Mouse (Mus musculus): Measurements from ENCODE around the gene Scg5. TPM values are rescaled to one million over a fixed set of nuclear protein-coding genes. Genes with fewer than 3 reads are reported as not detected.
A peak's percentile ranks its signal among the peaks of the same experiment; 100 is the strongest.

The Scg5 gene
- total RNA-seq (2021): 100 to 1,000 TPM; 205 to 208 TPM

DNA sequence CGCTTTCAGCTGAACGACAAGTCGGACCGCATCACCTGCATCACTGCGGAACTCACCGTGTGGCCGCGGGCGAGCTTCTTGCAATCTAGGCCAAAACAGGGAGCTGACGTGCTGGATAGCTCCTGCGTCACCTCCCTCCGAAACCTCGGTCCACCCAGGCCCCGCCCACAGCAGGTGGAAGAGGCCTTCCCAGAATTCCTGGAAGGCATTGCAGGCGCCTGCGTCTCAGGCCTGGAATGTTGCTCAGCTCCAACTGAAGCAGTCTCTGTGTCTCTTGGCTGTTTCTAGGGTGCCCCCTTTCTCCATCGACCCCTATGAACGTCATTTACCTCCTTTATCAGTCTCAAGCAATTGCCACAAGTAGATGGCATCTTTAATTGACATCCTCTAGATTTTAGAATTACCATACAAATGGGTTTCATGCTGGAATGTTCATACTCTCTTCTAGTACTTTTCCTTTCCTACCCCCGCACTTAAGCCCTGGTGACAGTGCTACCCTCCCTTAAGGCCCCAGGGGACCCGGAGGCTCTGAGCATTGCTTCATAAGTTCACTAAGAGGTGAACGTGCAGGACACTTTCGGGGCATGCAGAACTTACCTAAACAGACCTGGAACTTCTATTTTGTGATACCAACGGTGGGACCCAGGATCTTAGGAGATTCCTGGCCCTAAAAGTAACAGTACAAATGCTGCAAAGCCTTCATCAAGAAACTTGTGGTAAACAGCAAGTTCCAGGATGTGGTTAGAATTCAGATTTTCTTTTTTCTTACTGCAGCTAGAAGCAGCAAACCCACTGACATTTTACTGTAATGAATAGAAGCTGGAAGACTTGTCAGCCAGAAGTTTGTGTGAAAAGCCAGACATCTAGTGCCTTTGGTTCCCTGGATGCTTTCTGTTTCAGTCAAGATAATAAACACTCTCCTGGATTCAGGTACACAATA, at the start of gene Scg5:
Gene Scg5 (minus strand): TSS at position 179 of the 940 bp plus-strand sequence.
- intact Hi-C loops (cut with DNase I): loop anchor here (10.0 kb wide), 1 partner anchor 294 kb away; no protein-coding TSS in a partner anchor
- DNase-seq: peak; percentile 94

DNA sequence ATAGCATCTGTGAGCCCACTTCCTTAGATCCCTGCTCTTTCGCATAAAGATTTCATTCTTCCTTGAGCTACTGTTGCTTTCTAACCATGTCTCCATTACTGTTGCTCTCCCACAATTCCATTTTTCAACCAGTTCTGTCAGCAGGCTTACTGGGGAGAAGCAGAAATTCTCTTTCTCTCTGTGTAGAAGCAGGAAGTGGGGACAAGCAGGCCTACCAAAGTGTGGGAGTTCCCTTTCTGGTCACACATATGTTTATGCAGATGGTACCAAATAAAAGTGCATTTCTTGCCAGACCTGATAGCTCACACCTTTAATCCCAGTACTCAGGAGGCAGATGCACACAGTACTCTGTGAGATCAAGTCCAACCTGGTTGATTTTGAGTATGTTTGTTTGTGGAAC, 41.2 kb upstream of the Scg5 start:
- no peak for DNase-seq
- intact Hi-C loops (cut with DNase I): no loop called here

DNA sequence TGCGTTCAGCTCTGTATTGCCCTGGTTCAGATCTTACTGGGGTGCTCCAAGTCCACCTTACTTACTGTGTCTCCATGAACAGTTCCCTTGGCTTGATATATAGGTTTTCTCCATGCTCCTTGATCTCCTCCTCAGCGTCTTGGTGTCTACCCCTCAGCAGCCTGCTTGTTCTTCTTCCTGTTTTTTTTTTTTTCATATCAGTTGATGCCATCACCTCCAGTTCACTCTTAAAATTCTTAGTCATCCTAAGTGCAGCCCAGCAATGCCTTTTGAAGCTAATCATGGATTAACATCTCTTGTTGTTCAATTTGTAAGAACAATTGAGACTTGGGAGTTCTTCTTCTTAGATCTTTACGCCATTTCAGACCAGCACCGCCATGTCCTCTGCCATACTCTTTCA, 39.5 kb upstream of the Scg5 start:
- DNase-seq: no peak
- intact Hi-C loops (cut with DNase I): no loop called here

DNA sequence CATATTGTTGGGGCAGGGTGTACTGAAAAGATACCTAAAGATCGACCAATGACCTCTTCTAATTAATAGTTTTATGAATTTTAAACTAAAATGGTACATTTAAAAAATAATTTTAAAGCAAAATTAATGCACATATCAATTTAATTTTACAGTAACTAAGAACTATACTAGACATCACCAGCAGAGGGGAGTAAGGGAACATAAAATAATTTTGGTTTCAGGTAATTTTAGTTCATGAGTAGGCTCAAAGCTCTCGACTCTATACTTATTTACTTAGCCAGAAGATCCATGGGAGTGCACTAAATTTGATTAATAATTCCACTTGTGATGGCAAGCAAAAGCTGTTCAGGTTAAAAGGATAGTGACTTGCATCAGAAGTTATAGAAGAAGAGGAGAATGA, 37.2 kb upstream of the Scg5 start:
- DNase-seq: no peak
- intact Hi-C loops (cut with DNase I): loop anchor here (1.0 kb wide), 1 partner anchor 279 kb away; no protein-coding TSS in a partner anchor

DNA sequence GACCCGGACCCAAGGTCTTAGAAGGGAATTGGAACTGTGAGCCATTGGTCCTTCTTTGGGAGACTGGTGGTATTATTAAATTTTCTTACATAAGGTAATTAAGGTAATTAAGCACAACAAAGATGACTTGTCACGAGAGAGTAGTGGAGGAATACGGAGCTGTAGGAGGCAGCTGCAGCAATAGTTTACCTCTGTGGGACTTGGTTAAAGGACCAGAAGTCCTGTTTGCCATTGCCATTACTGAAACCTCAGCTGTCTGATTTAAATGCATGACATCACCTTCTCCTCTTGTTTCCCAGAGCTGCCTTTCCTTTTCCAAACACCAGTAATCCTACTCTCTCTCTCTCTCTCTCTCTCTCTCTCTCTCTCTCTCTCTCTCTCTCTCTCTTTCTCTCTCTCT, 20.2 kb upstream of the Scg5 start:
- intact Hi-C loops (cut with DNase I): no loop called here
- DNase-seq: no peak

DNA sequence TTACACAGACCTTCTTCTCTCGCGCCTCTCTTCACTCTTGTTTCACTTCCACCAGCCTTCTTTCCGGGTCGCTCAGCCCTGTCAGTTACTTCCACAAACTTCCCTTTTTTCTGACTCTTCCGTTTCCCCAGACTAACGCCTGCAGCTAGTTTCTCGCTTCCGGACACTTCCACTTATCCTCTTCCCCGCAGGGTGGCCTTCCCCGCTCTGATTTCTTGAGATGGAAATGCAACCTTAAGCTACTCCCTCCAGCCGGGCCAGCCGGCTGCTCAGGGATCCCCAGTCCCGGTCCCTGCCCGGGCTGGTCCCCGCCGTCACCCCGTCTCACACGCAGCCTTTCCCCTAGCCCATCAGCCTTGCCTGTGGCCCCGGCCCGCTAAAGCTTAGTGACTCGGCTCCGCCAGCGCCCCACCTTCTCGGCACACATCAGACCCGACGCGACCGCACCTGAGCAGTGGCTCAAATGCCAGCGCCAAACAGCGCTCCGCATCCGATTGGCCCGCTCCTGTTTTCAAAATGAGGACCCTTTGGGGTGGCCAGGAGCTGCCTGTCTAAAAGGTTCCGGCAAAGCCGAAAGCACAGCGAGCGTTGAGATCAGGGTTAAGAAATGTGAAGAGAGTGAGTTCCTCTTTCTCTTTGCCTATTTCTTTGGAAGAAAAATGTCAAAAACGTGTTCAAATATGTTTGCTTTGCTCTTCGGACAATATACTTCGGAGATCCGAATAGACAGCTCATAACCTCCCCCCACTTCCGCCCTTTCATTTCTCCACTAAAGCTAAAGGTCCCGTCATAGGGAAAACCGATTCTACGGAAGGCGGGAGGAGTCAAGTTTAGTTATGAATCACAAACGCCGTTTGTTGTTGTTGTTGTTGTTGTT, 19.6 kb upstream of the Scg5 start, which contains the start of gene Arhgap11a:
Gene Arhgap11a (minus strand): TSS at position 417 of the 877 bp plus-strand sequence.
- DNase-seq: peak; percentile 90
- intact Hi-C loops (cut with DNase I): no loop called here

GRCm38 (mm10) chr2:113847678-113848244, 18.8 kb upstream of the Scg5 start:
- DNase-seq: peak; percentile 17
- intact Hi-C loops (cut with DNase I): no loop called here

GRCm38 (mm10) chr2:113845081-113845480, 16.2 kb upstream of the Scg5 start:
- intact Hi-C loops (cut with DNase I): no loop called here
- no peak for DNase-seq

GRCm38 (mm10) chr2:113841656-113842437, 12.9 kb upstream of the Scg5 start:
- intact Hi-C loops (cut with DNase I): no loop called here
- DNase-seq: no peak

GRCm38 (mm10) chr2:113839488-113839887, 10.6 kb upstream of the Scg5 start:
- no peak for DNase-seq
- intact Hi-C loops (cut with DNase I): no loop called here

- intact Hi-C loops (cut with DNase I): no loop called here
- no peak for DNase-seq
These were observed 6.3 kb upstream of the Scg5 start for GRCm38 (mm10) chr2:113835219-113835618.

GRCm38 (mm10) chr2:113828086-113828942, 607 bp downstream of the Scg5 start:
- intact Hi-C loops (cut with DNase I): loop anchor here (10.0 kb wide), 1 partner anchor 294 kb away; no protein-coding TSS in a partner anchor
- no peak for DNase-seq

- intact Hi-C loops (cut with DNase I): loop anchor here (5.0 to 10.0 kb wide), 2 partner anchors 289 to 327 kb away; no protein-coding TSS in a partner anchor
- no peak for DNase-seq
These were observed 5.0 kb downstream of the Scg5 start for GRCm38 (mm10) chr2:113823909-113824308.

- intact Hi-C loops (cut with DNase I): loop anchor here (5.0 to 10.0 kb wide), 2 partner anchors 288 to 325 kb away; no protein-coding TSS in a partner anchor
- no peak for DNase-seq
These were observed 6.6 kb downstream of the Scg5 start for GRCm38 (mm10) chr2:113822367-113822766.

DNA sequence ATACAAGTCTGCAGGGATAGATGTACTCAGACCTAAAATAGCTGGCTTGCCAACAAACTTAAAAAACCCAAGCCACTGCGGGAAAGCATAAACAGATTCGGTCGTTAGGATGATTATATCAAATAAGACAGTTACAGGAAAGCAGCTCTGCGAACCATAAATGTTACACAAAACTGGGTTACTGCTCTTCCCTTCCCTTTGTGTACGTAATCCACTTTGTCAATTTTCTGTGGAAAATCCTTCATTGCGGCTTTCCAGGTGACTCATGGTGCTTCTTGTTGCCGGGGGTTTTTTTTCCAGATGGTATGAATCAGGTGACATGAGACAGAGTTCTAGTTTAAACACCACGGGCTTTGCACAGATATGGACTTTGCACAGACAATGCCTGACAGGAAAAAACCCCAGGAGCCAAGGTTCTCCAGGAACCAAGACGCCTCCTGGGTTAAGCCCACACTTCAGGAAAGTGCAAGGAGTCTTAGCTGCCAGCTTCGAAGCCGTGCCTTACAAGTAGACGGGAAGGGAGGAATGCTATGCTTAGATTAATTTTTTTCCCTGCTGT, 7.7 kb downstream of the Scg5 start:
- intact Hi-C loops (cut with DNase I): loop anchor here (5.0 to 10.0 kb wide), 2 partner anchors 286 to 324 kb away; no protein-coding TSS in a partner anchor
- DNase-seq: no peak

- intact Hi-C loops (cut with DNase I): loop anchor here (5.0 to 10.0 kb wide), 2 partner anchors 285 to 323 kb away; no protein-coding TSS in a partner anchor
- no peak for DNase-seq
These were observed 8.8 kb downstream of the Scg5 start for GRCm38 (mm10) chr2:113820117-113820516.

- no peak for DNase-seq
- intact Hi-C loops (cut with DNase I): no loop called here
These were observed 11.0 kb downstream of the Scg5 start for GRCm38 (mm10) chr2:113817681-113818606.
